Mouse (Mus musculus) adrenal gland, adult 8-10 months (tissue): ENCODE data around the gene 9930022D16Rik. TPM values are rescaled to one million over a fixed set of nuclear protein-coding genes. Genes with fewer than 3 reads are reported as not detected.

ENCODE experiments used
- DNase-seq: peaks from one replicate; pipeline ENCODE4 v3.0.0; 2022
- total RNA-seq, 4 experiments: library from RNA; stranded (reverse); gene quantifications; 2 replicates each; pipeline ENCODE4 v1.2.4; 2022

9930022D16Rik gene
- not detected for total RNA-seq

DNA sequence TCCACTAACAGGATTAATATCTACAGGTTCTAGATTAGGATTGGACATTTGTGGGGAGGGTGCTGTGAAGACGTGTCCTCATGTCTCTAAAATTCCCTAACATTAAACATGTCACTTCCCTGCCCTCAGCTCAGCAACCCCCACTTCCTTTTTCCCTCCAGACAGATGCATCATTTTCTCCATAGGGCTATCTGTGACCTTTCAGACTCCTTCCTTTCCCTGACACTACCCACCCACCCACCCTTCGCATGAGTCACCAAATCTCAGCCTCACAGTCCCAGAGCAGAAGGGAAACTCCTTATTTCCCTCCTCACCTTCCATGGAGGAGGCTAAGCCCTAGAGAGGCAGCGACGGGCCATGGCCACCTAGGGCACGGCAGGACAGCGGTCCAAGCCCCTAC lies at the start of gene 9930022D16Rik:
Gene 9930022D16Rik (plus strand): TSS at position 301 of the 400 bp plus-strand sequence.
- DNase-seq = no peak

DNA sequence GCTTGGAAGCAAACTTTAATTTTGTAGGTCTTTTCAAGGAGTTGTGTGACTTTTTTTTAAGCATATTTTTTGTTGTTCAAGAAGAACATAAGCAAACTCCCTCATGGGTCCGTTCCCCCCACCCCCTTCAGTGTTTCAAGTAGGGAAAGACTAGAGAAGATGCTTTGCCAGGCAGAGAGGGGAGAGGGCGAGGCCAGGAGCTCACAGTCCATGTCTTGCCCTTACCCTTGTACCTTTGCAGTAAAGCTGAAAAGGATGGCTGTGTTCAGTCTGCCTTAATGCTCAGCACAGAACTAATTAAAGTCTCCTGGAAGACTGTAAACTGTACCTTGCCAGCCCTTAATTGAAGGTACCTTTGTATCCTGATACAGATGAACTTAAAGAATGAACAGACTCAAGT lies 49.4 kb upstream of the 9930022D16Rik start:
- DNase-seq = no peak

DNA sequence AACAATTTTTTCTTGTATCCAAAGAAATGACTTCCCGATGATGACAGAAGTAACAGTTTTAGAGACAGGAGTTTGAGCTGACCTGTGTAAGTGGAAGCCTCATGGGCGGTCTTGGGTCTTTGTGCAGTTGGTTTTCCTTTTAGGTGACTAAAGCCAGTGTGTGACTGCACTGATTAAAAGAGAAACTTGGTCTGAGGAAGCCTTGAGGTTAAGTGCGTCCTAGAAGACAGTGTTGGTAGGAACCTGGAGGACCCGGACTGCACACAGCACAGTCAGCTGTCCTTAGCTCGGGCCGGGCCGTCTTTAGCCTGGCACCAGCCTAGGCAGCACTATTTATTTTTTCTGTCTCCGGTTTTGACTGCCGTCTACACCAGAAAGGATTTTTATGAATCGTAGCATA lies 48.8 kb upstream of the 9930022D16Rik start:
- DNase-seq = no peak

DNA sequence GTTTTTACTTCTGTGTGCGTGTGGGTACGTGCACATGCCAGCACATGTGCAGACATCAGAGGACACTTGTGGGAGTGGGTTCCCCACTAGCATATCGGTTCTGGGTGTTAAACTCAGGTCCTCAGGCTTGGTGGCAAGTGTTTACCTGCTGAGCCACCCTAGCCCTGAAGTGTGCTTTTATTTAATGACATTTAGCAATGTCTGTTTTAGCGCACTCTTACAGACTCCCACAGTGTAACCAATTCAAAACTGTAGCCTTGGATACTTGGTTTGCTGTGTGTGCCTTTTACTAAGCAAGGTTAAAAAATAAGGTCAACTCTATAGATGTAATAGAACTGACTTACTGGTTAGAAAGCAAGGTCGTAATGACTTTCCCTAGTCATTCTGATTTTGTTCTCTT lies 47.9 kb upstream of the 9930022D16Rik start:
- no peak for DNase-seq

DNA sequence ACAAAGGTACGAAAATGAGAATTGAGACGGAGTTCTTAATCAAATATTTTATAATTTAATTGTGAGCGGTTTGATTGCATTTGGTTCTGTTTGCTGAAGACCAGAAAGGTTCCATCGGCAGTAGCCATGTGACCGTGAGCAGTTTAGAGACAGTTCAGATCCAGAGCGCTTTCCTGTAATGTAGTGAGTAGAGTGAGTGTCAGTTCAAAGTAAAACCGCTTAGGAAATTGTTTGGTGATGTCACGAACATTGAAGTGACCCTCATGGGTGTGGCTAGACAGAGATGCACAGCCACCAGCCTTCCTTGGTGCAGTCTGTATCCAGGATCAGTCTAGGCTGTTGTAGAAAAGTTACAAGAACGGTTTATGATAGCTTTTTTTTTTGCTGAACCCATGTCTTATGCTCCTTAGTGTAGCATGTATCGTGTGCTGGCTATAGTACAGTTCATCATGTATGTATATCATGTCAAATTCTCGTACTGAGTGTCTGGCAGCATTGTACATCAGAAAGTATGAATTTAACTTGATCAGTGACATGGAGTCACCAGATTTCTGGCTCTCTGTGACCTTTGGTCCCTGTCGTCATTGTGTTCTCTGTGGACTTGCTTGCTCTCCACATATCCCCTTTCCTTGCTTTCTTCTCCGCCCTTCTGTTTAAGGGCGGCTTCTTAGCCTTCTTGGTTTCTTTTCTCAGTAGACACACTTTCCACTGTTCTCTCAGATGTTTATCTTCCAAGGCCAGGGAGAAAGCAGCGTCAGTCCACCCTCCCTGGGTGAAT lies 46.7 kb upstream of the 9930022D16Rik start:
- DNase-seq = no peak

DNA sequence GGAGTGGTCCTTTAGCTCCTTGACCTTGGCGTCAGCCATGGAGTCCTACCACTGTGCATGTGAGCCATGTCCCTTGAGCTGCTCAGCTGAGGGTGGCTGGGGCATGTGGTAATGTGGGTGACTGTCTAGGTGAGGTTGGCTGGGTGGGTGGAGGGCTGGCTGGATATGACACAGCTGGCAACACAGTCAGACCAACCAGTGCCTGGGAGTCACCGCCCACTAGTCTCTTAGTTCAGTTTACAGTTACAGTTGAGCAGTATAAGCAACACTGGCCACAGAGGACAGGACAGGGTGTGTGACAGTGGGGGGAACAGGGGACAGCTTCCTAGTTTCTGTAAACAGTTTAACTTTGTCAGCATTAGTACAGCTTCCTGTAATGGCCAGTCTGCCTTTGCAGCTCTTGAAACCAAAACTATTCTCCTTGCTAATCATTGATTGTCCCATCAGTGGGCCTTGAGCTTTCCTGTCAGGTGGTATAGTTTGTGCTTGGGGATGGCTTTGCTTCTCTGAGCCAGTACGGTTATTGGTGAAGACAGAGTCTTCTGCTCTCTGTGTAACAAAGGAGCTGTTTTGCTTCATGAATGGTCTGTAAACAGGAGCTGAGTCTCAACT lies 44.6 kb upstream of the 9930022D16Rik start:
- DNase-seq = no peak

DNA sequence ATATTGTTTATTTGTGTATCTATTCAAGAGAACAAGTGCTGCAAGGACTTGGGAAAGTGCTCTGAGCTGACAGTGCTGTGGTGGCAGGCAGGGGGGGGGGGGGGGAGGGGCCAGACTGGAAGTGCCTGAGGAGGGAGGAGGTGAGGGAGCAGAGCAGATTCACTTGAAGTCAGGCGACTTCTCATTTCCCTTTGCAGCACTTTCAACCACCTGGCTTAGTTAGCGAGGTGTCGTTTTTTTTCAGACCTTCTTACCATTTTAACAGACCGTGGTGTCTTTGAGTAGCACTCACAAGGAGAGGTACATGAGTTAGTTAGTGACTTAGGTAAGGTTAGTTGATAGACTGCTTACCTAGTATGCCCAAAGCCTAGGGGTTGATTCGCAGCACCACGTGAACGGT lies 38.3 kb upstream of the 9930022D16Rik start:
- DNase-seq = no peak

DNA sequence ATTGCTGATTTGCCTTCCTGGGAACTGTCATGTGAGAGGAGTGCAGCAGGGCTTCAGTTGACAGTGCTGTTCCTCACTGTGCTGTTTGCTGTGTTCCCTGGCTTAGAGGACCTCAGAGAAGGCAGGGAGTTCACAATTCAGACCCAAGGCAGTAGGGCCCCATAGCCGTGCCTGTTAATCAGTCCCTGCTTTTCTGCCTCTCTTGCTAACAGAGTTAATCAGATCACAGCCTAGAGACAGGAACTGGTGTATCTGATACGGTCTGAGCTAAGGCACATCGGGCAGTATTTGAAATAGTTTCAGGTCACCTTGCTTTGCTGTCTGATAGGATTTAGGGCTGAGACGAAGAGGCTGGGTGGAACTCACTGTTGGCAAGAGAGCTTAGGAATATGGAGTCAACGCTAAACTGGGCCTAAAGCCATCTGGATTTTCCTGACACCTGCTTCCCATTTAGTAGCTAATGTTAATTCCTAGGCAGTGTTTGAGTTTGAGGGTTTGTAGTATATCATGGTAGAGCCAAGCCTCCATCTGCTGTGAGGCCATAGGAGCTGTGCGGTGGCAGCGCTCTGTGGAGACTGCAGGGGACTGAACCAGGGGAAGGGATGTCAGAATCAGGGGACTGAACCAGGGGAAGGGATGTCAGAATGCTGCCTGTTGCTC lies 37.1 kb upstream of the 9930022D16Rik start:
- no peak for DNase-seq

DNA sequence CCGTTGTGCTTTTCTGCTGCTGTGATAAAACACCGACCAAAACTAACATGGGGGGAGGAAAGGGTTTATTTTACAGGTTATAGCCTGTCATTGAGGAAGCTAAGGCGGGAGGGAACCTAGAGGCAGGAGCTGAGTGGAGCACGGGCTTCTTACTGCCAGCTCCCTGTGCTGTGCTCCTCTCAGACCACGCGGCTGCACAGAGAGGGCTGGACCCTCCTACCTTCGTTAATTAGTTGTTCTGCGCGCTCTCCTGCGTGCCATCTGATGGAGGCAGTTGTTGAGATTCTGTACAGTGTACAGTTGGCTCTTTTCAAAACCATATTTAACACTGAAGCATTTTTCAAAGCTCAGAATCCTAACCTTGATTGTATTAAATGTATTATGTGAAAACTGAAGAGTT lies 36.2 kb upstream of the 9930022D16Rik start:
- DNase-seq = no peak

DNA sequence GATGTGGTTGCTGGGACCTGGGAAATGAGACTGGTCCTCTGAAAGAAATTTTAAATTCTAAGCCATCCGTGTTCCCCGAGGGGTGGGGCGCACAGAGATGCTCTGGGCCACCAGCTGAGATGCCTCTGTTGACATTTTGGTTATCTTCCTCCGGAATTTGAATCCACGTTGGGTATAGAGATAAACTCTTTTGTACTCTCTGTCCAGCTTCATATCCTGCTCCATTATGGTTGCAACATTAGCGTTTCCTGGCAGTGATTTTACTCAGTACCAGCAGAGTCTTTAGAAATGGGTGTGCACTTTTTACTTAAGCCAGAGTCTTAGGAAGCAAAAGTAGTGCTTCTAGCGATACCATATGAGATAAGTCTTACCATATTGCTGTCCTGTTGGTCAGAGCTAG lies 35.7 kb upstream of the 9930022D16Rik start:
- DNase-seq = no peak

DNA sequence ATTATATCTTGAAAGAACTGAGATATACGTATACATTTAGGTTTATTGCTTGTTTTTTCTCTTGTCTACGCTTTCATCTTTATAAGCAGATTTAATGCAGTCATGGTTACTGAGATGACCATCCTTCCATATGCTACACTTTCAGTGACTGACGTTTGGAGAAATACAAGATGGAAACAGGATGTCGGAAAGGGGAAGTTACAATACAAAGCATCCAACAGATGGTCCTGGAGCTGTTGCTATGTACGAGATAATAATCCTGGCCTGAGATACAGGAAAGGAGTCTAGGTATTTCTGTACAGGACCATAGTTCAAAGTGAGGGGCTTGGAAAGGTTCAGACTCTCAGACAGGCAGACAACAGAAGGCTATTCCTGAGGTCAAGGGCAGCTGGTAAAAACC lies 33.1 kb upstream of the 9930022D16Rik start:
- no peak for DNase-seq

DNA sequence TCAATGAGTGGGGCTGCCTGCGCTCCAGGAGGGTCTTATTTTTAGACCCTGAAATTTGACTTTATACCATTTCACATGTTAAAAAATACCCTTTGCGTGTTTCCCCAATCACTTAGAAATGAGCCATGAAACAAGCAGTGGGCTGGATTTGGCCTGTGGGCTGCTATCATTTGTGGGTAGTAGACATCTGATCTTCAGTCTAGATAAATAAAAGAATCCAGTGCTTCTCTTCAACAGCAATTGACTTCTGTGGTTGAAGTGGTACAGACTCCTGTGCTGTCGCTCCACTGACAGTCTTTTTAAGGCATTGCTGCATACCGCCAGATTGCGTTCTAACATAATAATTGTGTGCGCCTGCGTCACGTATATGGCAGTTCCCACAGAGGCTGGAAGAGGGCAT lies 28.4 kb upstream of the 9930022D16Rik start:
- no peak for DNase-seq

DNA sequence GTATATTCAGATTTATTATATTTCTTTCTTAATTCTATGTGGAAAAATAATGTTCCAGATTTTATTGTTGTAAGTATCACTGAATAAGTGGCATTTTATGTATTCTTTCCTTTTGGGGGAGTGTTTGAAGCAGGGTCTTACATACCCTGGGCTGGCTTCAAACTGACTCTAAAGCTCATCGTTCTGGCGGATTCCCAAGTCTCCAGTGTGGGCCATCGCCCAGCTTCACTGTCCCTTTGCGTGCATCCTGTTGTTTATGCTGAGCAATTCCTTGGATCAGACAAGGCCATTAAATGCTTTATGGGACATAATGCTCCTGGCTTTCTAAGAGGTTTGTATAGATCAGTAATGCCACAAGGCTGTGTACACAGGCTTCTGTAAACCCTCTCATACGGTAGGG lies 24.7 kb upstream of the 9930022D16Rik start:
- no peak for DNase-seq

DNA sequence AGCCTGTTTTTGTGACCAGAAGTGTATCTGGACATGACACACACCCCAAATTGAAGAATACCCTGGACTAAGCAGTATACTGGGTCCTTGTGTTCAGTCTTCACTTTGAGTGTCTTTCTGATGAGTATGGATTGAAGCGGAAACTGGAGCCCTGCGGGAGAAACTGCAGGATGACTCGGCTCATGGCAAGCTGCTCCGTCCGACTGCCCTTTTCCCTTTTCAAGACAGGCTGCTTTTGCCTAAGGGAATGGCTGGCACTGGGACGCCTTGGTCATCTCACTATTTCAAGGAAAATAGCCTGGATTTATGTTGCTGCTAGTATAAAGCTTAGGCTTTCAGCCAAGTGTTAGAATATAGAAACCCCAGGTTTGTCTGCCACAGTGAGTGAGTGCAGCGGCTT lies 22.5 kb upstream of the 9930022D16Rik start:
- no peak for DNase-seq

DNA sequence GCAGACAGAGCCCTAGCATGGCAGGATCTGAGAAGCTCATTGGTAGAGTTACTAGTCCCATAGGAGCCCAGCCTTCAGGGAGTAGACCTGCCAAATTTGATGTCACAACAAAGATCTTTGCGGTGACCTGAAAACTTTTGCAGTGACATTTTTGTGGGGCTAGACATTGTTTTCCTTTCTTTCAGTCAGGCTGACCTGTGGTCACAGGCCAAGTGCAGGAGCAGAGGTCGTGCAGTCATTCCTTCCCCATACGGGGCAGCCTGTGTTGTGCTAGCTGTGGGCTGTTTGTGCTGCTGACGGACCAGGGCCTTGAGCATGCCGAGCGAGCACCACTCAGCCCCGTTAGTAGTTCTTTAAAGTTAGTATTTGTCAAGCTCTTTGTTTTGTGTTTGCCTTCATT lies 22.0 kb upstream of the 9930022D16Rik start:
- no peak for DNase-seq

DNA sequence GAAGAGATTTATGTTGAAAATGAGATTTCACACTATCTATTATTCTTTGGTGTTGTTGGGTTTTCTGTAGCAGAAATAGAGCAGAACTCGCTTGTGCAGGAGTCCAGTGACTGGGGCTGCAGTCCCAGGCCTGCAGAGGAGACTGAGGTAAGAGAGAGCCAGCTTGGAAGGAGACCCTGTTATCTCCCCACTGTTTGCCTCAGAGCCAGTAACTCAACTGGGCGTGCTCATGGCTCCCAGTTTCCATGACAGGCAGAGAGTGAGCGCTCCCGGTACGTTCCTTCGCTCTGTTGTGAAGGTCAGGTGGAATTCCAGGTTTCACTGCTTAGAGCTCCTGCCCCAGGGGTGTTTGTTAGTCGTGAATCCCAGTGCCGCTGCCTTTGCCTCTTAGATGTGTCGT lies 21.1 kb upstream of the 9930022D16Rik start:
- no peak for DNase-seq

DNA sequence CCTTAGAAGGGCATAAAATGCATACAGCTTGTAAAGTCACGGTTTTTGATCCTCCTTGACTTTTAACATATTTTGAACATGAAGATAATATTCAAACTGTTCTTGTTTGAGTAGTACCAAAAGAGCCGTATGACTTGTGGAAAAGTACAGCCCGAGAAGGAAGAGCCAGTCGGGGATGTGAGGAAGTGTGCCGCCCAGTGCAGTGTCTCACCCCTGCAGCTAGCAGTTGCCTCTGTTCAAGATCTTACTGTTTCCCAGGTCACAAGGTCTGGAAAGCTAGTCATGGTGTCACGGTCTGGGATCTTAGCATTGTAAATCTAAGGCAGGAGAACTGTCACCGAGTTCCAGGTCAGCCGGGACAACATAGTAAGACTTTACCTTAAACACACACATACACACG lies 19.0 kb upstream of the 9930022D16Rik start:
- DNase-seq = no peak

DNA sequence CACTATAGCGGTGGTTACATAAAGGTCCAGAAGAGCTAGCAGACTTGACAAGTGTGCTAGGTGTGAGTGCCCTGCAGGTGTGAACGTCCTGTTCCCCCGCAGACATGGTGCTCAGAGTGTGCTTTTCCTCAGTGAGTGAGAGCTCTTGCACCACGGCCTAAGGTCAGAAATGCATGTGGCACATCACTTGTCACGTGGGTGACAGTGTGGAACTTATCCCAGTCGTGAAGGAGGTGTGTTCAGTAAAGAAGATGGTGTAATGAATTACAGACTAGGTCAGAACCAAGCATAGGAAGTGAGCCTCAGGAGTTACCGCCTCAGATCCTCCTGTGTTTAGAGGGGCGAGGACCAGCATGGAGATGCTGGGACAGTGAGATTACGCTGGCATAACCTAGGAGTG lies 18.4 kb upstream of the 9930022D16Rik start:
- DNase-seq = no peak

DNA sequence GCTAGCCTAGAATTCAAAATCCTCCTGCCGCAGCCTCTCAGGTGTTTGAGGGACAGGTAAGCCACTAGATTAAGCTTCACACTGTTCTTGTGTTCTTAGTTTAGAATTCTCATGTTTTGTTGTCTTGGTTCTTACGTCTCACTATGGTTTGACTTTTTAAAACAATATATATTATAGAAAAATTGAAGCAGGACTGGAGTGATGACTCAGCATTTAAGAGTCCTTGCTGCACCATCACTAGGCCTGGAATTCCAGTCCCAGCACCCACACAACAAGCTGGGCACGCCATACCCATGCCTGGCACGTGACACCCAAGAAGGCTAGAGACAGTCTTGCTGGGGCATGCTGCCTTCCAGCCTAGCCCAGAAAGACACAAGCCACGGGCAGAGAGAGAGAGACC lies 7.3 kb upstream of the 9930022D16Rik start:
- no peak for DNase-seq

DNA sequence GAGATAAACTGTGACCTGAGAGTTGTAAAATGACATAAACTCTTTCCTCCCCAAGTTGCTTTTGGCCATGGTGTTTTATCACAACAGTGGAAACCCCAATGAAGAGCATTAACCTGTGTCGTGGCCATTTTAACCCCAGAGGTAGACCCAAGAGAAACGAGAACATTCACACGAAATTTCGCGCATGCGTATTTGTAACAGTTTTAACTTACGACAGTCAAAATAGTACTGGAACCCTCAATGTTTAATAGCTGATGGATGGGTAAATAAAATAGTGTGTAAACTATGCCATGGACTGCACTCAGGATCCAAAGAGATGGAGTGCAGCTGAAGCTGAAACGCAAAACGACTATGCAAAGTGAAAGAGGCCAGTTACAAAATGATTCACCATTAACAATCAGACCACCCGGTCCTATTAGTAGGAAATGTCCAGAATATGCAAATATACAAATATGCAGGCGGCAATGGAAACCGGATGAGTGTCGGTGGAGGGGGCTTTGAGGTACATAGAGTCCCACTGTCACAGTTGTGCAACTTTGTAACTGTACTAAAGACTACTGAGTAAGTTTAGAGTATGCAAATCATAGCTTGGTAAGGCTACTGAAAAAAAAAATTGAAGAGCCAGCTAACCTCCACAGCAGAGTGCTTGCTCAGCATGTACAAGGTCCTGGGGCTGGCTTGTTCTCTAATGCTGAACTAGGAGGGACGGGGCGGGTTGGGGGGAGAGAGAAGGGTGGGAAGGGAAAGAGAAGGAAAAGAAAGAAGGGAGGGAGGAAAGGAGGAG lies 3.3 kb upstream of the 9930022D16Rik start:
- DNase-seq = no peak

DNA sequence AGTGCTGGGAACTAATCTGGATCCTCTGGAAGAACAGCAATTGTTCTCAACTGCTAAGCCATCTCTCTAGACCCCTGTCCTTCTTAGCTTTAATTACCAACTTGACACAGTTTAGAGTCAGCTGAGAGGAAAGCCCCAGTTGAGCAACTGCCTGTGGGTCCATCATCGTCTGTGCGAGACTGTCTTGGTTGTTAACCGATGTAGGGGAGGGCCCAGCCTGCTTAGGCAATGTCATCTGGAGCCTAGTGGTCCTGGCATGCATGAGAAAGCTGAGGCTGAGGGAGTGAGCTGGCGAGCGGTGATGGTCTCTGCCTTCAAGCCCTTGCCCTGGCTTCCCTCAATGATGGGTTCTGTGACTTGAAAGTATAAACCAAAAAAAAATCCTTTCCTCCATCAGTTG lies 1.1 kb downstream of the 9930022D16Rik start:
- no peak for DNase-seq

DNA sequence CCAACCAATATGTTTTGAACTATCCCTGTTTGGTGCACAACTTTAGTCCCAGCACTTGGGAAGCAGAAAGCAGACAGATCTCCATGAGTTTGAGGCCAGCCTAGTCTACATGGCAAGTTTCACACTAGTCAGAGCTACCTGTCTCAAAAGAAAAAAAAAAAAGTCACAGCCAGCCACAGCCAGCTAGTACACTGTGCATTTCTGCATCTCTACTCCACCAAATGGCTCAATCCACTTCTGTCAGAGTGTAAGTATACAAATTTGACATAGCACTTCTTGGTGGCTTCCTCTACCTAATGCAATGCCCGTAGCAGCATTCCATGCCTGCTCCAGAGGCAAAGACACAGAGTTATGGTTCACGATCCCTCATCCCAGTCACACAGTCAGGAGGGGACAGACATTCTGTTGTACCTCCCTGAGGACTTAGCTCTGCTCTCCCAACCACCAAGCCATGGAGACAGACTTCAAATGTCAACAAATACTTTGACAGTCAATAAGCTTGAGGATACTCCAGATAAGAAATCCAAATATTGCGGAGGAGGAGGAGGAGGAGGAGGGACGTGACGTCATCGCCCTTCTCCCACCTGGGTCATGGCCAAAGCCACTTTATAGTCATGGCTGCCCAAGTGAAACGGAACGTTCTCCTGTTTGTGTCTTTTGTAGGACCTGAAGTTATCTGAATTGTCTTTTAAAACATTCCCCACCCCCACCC lies 3.1 kb downstream of the 9930022D16Rik start:
- no peak for DNase-seq
